Mouse (Mus musculus) CD4-positive helper T cell, adult 2 months (primary cell): ENCODE measurements around the gene Prex1.

Experiments
- DNase-seq: peaks from one replicate; pipeline ENCODE4 v3.0.0-alpha.2; 2012; ENCODE audit warnings: low read depth, missing footprints, low spot score

Prex1 gene

GRCm38 (mm10) chr2:166636867-166637672, 76.6 kb downstream of the Prex1 start:
- DNase-seq = no peak

GRCm38 (mm10) chr2:166635521-166635920, 78.1 kb downstream of the Prex1 start:
- no peak for DNase-seq

GRCm38 (mm10) chr2:166632571-166633361, 80.9 kb downstream of the Prex1 start:
- DNase-seq = no peak

GRCm38 (mm10) chr2:166631621-166632171, 81.9 kb downstream of the Prex1 start:
- DNase-seq = no peak

- DNase-seq = no peak
Measured at GRCm38 (mm10) chr2:166631189-166631588, 82.4 kb downstream of the Prex1 start.

- DNase-seq = peak; percentile 79
Measured at GRCm38 (mm10) chr2:166629941-166630674, 83.5 kb downstream of the Prex1 start.

GRCm38 (mm10) chr2:166627578-166627977, 86.1 kb downstream of the Prex1 start:
- DNase-seq = peak; percentile 55

- DNase-seq = peak; percentile 69
Measured at GRCm38 (mm10) chr2:166625219-166625618, 88.4 kb downstream of the Prex1 start.

- DNase-seq = no peak
Measured at GRCm38 (mm10) chr2:166623081-166623567, 90.5 kb downstream of the Prex1 start.

GRCm38 (mm10) chr2:166622590-166622989, 91.0 kb downstream of the Prex1 start:
- DNase-seq = peak; percentile 78

GRCm38 (mm10) chr2:166622079-166622478, 91.6 kb downstream of the Prex1 start:
- no peak for DNase-seq

GRCm38 (mm10) chr2:166620529-166621466, 92.8 kb downstream of the Prex1 start:
- DNase-seq = peak; percentile 94

- DNase-seq = no peak
Measured at GRCm38 (mm10) chr2:166619906-166620490, 93.6 kb downstream of the Prex1 start.

GRCm38 (mm10) chr2:166619270-166619669, 94.4 kb downstream of the Prex1 start:
- peak; percentile 42 for DNase-seq

- DNase-seq = peak; percentile 90
Measured at GRCm38 (mm10) chr2:166617706-166618105, 95.9 kb downstream of the Prex1 start.

GRCm38 (mm10) chr2:166615338-166616075, 98.1 kb downstream of the Prex1 start:
- DNase-seq = no peak

GRCm38 (mm10) chr2:166610271-166610670, 103.4 kb downstream of the Prex1 start:
- DNase-seq = peak; percentile 51

GRCm38 (mm10) chr2:166608509-166608908, 105.1 kb downstream of the Prex1 start:
- DNase-seq = no peak
